Mouse (Mus musculus): ENCODE results near the gene Xpo4.

Xpo4 gene

DNA sequence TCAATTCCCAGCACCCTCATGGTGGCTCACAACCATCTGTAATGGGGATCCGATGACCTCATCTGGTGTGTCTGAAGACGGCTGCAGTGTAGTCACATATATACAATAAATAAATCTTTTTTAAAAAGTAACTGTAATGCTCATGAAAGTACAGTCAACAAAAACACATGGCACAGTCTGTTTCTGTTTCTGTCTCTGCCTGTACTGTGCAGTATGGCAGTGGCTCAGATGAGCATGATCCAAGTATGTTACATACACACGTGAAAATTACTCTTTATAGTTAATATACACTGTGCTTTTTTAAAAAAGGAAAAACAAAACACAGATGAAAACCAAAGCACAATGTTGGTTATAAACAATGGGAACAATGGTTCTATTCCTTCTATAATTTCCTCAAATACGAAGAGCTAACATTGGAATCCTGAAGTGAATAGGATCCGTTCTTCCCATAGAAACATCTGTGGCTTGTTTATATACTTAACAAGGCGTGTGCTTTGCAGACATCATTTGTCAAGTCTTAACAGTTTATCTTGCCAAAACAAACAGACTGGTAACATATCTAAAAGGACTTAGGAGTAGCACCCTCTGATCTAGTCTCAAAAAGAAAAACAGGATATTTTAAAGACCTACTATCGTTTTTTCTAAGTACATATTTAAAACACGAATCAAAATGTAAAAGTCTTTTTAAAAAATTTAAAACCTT, 58.4 kb downstream of the Xpo4 start:
- no peak for DNase-seq

DNA sequence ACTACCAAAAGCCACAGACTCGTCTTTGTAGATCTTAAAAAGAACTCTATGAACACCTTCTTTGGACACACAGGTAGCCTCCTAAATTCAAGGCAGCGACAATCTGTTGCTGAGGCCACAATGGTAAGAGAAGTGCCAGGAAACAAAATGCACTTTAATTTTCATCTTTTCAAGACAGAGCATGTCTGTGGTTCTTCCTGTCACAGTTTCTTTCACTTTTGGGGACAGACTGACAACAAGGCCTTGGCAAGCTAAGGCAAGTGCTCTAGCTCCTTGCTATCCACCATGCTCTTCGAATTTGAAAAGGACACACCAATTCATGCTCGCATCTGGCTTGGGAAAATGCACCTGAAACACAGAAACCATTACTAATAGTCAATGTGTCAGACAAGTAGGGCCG, 72.0 kb downstream of the Xpo4 start:
- no peak for DNase-seq

DNA sequence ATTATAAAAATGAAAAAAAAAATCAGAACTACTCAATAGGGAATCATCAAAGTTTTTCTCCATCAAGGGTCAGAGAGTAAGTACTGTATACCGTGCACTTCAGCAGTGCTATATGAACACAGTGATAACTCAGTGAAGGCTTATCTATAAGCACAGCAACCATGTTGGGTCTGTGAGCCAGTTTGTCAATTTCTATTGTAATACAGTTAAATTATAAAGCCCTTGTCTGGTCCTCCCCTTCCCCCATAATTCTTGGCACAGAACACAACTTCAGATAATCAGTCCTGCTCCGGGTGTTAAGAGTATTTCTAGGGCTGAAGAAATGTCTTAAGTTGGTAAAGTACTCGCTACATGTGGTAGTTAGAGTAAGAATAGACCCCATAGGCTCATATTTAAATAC, 73.4 kb downstream of the Xpo4 start:
- DNase-seq, result no peak

DNA sequence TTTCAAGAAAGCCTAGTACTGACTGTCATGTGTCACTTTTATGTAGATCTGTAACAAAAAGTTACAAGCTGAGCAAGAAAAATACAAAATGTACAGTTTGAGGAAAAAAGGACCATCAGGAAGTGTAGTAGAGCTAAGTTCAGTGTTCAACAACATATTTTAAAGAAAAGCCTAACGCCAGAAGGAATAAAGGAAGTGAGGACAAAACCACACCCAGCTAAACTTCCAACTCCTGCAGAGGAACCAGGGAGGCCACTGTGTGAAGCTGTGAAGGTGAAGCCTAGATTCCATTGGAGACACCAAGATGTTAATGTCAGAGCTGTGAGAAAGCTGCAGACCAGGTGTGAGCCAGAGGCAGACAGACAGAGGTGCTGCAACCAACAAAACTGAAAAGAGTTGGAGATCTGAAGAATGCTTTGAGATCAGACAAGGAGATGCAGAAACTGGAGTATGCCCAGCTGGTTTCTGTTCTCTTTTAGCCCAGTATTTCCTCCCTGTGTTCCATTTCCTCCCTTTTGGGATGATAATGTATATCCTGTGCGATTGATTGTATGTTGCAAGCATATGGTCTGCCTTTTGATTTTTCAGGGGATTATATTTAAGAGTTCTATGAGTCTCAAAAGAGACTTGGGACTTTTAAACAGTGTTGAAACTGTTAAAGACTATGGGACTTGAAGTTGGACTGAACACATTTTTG, 88.7 kb downstream of the Xpo4 start:
- no peak for DNase-seq

DNA sequence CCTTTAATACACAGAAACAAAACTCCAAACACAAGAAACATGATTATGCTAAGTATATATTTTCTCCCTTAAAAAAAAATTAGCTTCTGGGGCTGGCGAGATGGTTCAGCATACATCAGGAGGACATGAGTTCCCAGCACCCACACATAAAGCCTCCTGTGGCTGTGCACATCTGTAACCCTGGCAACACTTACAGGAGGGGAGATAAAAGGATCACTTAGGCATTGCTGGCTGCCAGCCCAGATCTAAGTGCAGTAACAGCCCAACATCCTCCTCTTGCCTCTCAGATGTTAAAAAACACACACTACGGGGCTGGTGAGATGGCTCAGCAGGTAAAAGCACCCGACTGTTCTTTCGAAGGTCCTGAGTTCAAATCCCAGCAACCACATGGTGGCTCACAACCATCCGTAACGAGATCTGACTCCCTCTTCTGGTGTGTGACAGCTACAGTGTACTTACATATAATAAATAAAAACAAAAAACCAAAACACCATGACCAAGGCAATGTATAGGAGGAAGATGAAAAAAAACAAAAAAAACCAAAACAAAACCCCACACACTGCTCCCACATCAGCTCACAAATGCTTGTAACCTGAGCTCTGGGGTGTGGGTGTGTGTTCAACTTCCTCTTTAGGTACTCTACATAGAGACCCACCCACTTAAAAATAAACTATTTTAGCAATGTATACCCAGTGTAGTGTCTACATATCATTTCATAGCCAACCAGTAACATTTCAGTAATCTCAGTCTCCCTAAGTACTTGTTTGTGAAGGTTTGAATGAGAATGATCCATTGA, 90.2 kb downstream of the Xpo4 start:
- no peak for DNase-seq

DNA sequence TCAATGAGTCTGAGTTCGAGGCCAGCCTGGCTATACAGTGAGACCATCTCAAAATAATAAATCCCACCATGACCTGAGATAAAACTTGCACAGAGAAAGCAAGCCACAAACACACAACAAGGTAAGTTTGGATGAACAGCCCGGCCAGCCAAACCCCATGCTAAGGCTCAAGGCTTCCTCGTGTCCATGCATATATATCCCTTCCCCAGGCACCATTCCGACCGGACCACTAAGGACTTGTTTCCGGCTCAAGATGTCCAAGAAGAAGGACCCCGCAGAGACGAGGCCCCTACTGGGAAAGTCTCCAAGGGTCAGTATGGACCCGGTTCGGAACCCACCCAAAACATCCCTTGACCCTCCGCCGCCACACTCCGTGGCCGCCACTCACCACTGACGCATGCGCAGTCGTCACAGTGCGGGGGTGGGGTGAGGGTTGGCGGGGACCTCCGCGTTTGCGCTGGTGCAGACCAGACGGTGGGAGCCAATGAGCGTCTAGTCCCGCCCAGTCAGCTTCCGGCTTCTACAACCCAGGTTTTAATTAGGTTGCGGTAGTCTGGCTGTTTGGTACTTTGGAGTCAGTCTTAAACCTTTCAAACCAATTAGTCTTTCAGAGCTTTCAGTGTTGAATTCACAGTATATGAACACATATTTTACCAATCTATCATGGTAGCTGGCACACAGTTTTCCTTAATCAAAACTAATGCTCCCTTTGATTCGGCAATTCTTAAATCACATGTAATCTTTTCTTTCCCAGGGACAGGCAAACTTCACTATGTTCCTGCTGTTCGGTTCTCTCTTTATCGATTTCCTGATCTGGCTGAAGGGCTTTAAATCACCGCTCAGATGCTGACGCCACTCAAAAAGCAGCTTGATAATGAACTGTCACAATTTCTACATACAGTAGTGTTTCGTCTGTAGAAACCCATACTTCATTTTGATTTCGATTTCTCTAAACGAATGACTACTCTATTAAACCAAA, 93.8 kb downstream of the Xpo4 start, which contains the start of gene Eef1akmt1:
Eef1akmt1 (minus strand) TSS at position 458 of the 979 bp plus-strand sequence.
- peak; percentile 95 for DNase-seq

DNA sequence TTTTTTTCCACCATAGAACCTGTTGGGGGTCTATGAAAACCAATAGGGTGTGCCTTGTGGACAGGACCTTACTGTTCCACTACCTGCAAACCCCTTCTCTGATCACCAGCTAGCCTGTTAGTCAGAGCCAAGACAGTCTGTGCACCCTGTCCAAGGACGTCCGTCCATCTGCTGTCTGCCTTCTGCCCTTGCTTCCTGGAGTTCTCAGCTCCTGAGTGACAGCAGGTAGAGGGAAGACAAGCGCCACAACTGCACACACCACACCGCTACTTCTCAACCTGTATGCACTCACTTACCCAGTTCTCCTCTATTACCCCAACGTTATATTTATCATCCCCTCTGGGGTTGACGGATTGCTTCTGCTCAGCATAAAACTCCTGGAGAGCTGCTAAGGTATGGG, 99.6 kb downstream of the Xpo4 start:
- DNase-seq, result no peak

DNA sequence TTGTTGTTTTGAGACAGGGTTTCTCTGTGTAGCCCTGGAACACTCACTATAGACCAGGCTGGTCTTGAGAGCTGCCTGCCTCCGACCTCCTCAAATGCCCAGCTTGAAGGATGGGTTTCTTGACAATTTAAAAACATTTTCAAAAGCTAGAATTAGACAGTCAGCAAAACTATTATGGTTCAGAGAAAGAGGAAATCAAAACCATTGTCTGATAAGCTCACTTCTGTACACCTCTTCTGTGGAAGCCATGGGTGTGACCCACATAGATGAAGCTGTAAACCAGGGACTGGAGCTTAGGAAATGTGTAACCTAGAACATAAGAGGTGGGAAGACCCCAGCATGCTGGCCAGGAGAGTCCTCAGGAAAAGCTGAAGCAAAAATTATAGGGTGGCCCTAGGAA, 108.3 kb downstream of the Xpo4 start:
- DNase-seq, result no peak

DNA sequence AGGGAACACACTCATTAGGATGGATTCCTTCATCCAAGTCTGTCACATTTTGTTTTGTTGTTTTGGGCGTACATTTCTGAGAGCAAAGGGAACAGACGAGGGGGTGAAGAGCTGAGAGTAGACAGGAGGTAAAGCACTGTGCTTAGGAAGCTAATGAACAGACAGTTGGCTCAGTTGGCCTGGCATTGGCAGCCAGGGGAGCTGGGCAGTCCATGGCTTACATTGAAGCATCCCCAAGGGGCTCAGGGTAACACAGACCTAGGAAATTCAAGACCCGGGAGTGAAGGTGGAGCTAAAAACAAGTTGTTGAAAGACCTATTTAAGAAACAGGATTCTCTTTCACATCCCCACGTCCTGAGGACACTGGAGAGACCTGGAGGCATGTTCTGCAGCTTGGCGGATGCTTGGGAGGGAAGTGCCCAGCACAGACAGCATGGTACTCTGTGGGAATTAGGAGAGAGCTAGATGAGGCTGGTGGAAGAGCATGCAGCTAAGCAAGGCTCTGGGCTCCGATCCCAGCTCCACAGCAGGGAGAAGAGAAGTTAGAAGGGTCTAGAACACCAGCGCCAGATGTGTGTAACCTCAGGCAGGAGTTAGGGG, 109.7 kb downstream of the Xpo4 start:
- DNase-seq, result no peak

DNA sequence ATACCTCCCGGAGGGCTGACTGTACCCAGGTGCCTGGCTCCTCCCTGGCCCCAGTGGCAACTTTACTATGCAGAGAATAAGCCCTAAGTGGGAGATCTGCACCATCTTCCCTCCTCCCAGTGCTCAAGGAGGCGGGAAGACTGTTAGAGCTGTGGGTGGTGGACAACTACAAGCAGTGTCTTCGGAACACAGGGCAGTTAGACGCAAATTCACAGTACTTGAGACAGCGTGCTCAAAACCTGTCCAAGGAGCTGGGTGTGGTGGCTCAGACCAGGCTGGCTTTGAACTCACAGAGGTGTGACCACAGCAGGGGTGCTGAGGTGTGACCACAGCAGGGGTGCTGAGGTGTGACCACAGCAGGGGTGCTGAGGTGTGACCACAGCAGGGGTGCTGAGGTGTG, 110.8 kb downstream of the Xpo4 start:
- DNase-seq, result no peak

DNA sequence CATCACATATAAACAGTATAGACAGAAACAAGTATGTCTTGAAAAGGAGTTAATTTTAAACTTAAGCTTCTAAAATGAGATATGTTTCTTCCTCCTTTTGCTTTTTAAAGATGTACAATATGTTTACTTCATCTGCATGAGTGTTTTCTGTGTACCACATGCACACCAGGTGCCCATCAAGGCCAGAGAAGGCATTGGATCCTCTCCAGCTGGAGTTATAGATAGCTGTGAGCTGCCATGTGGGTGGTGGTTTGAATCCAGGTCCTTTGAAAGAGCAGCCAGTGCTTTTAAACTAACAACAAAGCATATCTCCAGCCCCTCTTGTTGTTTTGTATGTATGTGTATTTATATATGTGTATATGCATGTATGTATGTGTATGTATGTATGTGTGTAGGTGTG, 112.3 kb downstream of the Xpo4 start:
- DNase-seq, result no peak

DNA sequence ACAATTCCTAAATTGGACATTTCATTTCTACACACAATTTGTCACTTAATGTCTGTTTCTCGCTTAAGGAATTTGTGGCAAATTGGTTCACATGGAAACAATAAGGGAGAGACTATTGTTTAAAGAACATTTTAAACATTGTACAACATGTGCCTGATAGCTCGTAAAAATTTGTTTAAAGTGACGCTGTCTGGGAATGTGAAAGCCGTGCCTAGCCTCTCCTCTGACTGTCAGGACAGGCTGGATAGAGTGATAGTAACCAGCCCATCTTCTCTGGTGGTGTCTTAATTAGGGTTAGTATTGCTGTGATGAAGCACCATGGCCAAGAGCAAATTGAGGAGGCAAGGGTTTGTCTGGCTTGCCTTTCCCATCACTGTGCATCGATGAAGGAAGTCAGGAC, 118.2 kb downstream of the Xpo4 start:
- DNase-seq, result no peak

DNA sequence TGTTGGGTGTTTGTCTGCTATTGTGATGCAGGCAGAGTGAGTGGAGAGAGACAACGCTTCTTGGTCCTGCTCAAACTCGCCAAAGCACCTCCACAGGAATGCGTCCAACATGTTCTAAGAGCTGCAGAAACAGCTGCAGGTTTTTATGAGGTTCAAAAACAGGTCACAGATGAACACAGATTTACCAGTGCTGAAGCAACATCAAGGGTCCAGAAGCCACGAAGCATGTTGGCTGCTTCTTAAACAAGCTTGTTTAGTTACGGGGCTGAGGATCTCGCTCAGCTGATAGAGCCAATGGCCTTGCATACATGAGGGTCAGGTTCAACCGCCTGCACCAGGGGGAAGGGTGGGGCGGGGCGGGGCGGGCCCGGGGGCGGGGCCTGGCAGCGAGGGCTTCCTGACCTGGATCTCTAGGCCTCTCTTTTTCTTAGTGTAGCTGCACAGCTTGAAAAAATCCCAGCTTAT, 118.6 kb downstream of the Xpo4 start:
- no peak for DNase-seq

DNA sequence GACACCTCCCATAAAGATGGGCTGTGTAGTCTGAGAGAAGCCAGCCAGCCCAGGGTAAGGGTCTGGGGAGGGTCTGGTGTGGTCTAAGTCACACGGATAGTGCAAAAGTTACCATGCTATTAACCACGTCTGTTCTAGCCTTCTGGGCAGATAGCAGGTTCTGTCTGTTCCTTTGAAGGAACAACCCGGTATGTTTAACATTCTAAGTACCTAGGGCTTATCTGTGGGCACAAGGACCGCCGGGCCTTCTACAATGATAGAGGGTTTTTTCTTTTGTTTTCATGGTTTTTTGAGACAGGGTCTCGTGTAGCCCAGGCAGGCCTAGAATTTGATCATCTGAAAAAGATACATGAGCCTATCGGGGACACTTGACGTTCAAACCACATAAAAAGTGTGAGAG, 119.1 kb downstream of the Xpo4 start:
- no peak for DNase-seq

DNA sequence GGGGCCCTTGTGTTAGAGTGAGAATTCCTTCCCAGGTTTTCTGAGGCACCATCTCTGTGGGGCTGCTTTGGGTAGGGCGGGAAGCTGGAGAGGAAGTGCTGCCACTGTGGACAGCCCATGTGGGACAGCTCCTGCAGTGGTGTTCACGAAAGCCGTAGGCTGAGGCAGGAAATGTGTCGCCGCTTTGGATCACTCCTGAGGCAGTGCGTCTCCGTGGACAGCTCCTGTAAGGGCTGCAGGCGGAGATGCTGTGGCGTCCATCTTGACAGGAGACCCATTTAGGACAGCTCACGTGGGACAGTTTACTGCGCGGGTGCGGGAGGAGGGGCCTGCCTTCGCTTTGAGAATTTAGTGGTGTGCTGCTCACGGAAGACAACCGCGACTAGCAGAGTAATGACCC, 119.7 kb downstream of the Xpo4 start:
- DNase-seq, result no peak

DNA sequence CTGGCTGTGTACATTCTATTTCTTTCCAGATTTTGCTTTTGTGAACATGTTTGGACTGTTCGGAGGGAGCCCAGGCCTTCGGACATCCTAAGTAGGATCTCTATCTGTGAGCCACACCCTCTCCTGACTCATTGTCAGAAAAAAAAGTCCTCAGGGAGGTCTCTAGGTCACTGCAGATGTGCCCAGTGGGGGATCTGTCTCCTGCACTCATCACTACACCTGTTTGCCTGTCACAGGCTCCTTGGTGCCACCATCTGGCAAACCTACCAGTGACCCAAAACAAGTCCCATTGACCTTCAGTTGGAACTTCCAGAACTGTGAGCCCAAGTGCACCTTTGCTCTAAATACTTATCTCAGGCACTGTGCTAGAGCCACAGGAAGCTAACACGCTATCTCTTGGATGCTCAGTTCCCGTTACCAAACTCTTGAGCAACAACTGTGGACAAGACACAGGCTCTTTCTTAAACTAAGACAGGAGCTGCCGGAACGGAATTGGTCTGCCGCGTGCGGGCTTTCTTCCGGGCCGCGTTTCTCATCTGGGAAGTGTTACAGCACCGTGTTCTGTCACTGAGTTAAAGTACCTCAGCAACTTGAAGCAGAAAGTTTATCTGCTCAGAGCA, 121.7 kb downstream of the Xpo4 start:
- DNase-seq, result no peak

DNA sequence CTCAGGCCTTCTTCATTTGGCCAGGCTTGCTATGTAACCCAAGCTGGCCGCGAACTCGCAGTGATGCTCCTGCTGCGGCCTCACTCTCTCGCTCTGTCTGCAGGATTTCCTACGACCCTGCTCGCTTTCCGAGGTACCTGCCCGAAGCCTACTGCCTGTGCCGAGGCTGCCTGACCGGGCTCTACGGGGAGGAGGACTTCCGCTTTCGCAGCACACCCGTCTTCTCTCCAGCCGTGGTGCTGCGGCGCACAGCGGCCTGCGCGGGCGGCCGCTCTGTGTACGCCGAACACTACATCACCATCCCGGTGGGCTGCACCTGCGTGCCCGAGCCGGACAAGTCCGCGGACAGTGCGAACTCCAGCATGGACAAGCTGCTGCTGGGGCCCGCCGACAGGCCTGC, 123.0 kb downstream of the Xpo4 start:
- DNase-seq, result no peak

DNA sequence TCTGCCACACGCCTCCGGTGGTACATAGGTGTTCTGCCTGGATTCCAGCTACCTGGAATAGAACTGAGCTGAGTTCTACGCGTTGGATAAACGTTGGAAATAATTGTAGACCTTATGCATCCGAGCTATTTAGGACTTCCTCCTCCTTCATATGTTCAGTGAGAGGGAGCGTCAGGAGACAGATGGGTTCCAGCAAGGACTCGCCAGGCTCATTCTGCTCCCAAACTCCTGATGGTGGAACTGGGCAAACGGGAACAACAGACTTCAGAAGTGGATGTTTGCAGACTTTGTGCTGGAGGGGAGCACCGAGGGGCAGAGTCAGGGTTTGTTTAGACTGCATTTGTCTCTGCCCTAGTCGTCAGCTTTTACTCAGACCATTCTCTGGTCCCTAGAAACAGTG, 124.5 kb downstream of the Xpo4 start:
- DNase-seq, result peak; percentile 70

DNA sequence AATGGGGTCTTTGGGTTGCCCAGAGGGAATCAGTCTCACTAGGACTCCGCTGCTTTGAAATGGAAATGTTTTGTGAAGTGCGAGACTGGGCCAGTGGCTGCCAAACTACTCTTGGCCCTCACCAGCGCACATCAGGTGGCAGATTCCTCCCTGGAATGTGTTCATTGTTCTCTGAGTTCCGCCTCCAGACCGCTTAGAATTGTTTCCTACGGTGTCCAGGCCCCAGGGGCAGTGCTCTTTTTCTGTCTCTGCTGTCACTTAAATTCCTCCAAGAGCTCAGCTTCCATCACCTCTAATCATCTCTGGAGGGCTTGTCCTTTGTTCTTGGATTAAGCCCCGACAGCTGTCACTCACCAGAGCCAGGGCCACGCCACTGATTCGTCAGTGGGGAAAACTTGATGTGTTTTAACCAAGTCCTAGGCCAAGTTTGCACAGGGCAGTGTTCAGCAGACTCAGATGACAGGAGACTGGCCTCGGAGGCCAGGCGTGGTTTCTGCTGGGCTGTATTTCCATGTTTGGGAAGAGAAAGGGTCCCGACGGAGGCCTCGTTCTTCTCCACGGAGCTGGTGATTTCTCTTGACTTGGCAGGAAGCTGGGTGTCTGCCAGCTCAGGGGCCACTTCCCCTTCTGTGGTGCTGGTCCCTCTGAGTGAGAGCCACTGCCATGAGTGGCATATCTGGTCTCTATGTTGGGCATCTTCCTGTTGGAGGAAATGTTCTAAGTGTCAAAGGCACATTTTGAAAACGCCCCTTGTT, 127.8 kb downstream of the Xpo4 start:
- DNase-seq, result peak; percentile 65

DNA sequence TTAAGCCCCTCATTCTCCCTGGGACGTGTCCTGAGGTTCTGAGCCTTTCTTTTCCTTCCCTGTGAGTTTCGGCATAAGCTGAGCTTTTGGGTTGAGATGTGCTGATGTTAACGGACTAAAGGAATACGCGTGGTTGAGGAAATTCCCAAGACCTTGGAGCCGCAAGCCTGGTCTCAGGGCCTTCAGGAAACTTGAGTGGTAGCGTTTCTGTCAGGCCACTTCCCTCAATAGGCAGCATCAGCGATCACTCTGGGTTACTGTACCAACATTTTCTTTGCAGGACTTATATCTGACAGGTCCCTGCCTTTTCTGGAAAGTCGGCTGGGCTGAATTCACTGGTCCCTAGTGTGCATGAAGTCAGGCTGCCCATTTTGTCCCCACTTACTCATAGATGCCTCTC, 128.4 kb downstream of the Xpo4 start:
- no peak for DNase-seq

DNA sequence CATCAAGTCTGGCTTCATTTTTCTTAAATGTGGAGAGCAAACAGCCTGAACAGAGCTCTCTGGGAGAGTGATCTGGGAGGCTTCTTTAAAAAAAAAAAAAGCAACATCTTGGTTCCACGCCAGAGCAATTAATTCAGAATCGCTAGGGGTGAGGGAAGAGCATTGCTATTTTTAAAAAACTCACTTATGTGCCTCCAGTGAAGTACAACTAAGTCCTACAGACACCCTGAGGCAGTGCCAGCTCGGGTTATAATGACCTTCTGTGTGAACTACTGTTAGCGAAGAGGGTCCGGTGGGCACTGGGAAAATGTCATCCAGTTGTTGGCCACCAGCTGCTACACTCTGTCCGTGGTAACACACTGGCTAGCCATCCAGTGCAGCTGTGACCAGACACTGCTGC, 129.6 kb downstream of the Xpo4 start:
- no peak for DNase-seq
